Mouse (Mus musculus): Measurements from ENCODE around the gene Cgnl1.

GRCm38 (mm10) chr9:71698116-71698515, 73.3 kb downstream of the Cgnl1 start:
- TF ChIP-seq POLR2A (IDR thresholded peaks at IDR 0.05; ENCODE audit: borderline replicate concordance, insufficient read depth, low read length) (no peak), CTCF (IDR thresholded peaks at IDR 0.05; ENCODE audit: borderline replicate concordance, insufficient read depth, low read depth, low read length) (no peak)
